Mouse (Mus musculus) myocyte (in vitro differentiated cells): Measurements from ENCODE around the gene Chd1l.

Experiments
- MAX ChIP-seq: IDR thresholded peaks from one replicate; pipeline ENCODE4 v1.6.1; 2011; ENCODE audit warnings: low read depth, mild to moderate bottlenecking, control low read depth
- POLR2A ChIP-seq: IDR thresholded peaks from one replicate; pipeline ENCODE4 v1.6.1; 2011; ENCODE audit warnings: low read depth, mild to moderate bottlenecking, control low read depth, moderate library complexity; ENCODE audit not compliant: insufficient read length
- POLR2AphosphoS2 ChIP-seq: IDR thresholded peaks from one replicate; pipeline ENCODE4 v1.6.1; 2011; ENCODE audit warnings: low read depth, control low read depth; ENCODE audit not compliant: insufficient read length
- USF1 ChIP-seq: IDR thresholded peaks from one replicate; pipeline ENCODE4 v1.6.1; 2011; ENCODE audit warnings: low read depth, mild to moderate bottlenecking, control low read depth, moderate library complexity

GRCm38 (mm10) chr3:97546205-97546604 lies 63.8 kb downstream of the Chd1l start:
- no peak for TF ChIP-seq POLR2AphosphoS2
- no peak for TF ChIP-seq POLR2A
- TF ChIP-seq USF1 = no peak
- TF ChIP-seq MAX = no peak
